17 mouse cellular contexts compared by ENCODE assay signal in genomic region chr7:117146809-117147208, GRCm38 (mm10).
DNase-seq lines count a peak whose midpoint lies in the region; ATAC-seq and TF ChIP-seq lines count a peak whose summit lies in the region.
"Had no signal": no experiment of that assay in that cellular context is flagged by ENCODE, and none has a peak within 500 bp of the region (broad histone marks: within the 10 kb centered on the region; RNA-seq: fewer than 3 reads in every experiment).

No protein-coding gene starts in this region.

- H3K9ac ChIP-seq in hindbrain, postnatal 0 days (replicated peaks; ENCODE audit: low read length): no peak overlapping the region
- H3K9ac ChIP-seq in hindbrain, embryonic 12.5 days: no peak overlapping the region
- no peak overlapping the region for H3K9ac ChIP-seq in embryonic facial prominence, embryonic 14.5 days (ENCODE audit: low read depth, low read length)
- H3K9ac ChIP-seq: liver, embryonic 12.5 days; lung, embryonic 15.5 days; midbrain, embryonic 15.5 days had no signal

- 64% methylated on average over 7 of the region's 7 CpGs for WGBS in hindbrain, postnatal 0 days
- 83% methylated on average over 7 of the region's 7 CpGs for WGBS in hindbrain, embryonic 12.5 days
- 50% methylated on average over 7 of the region's 7 CpGs for WGBS in embryonic facial prominence, embryonic 14.5 days

- no peaks in the 10 kb centered on the region for H3K27me3 ChIP-seq in hindbrain, postnatal 0 days (ENCODE audit: insufficient read depth, low read length)
- H3K27me3 ChIP-seq in hindbrain, embryonic 12.5 days: no peaks in the 10 kb centered on the region
- no peaks in the 10 kb centered on the region for H3K27me3 ChIP-seq in embryonic facial prominence, embryonic 14.5 days (replicated peaks; ENCODE audit: control insufficient read depth, insufficient read depth, low read length)
- H3K27me3 ChIP-seq: liver, embryonic 12.5 days; lung, embryonic 15.5 days; midbrain, embryonic 15.5 days had no signal

- no peak overlapping the region for H3K4me3 ChIP-seq in hindbrain, postnatal 0 days (ENCODE audit: low read length)
- no peak overlapping the region for H3K4me3 ChIP-seq in hindbrain, embryonic 12.5 days
- H3K4me3 ChIP-seq in embryonic facial prominence, embryonic 14.5 days (ENCODE audit: low read depth, low read length): no peak overlapping the region
- H3K4me3 ChIP-seq in left cerebral cortex, adult 2 months: no peak overlapping the region
- H3K4me3 ChIP-seq: erythroblast, embryonic 14.5 days; liver, embryonic 12.5 days; lung, embryonic 15.5 days; midbrain, embryonic 15.5 days had no signal

- DNase-seq in hindbrain, postnatal 0 days (ENCODE audit: low spot score): peak; percentile 35
- peak; percentile 55 for DNase-seq in embryonic facial prominence, embryonic 14.5 days (ENCODE audit: low spot score)
- DNase-seq in left cerebral cortex, adult 2 months (ENCODE audit: extremely low spot score in 1 of 2, low spot score in 2 of 2): peak in 1 of 2 experiments; percentile 13
- peak; percentile 24 for DNase-seq in right cerebral cortex, postnatal 4 days
- DNase-seq in layer of hippocampus, adult 9-10 months (ENCODE audit: low spot score): no peak
- no peak for DNase-seq in cerebellum, postnatal 25 days
- DNase-seq: adrenal gland, postnatal 10 days; cerebellum, adult 11-12 months; heart, adult 18-20 months; heart, postnatal 4 days; kidney, adult 18-20 months; kidney, postnatal 10 days had no signal

- ATAC-seq in hindbrain, postnatal 0 days: no peak
- ATAC-seq in hindbrain, embryonic 12.5 days (ENCODE audit: low FRiP score): no peak
- ATAC-seq in embryonic facial prominence, embryonic 14.5 days (ENCODE audit: low read depth): no peak
- ATAC-seq: liver, embryonic 12.5 days; midbrain, embryonic 15.5 days had no signal

- TF ChIP-seq CTCF in hindbrain, postnatal 0 days (IDR thresholded peaks at IDR 0.05; ENCODE audit: low read depth): no peak
- TF ChIP-seq CTCF in left cerebral cortex, adult 2 months (IDR thresholded peaks at IDR 0.05): no peak

- no peaks in the 10 kb centered on the region for H3K9me3 ChIP-seq in hindbrain, postnatal 0 days (ENCODE audit: low read length)
- no peaks in the 10 kb centered on the region for H3K9me3 ChIP-seq in hindbrain, embryonic 12.5 days (replicated peaks)
- H3K9me3 ChIP-seq in embryonic facial prominence, embryonic 14.5 days (ENCODE audit: control insufficient read depth, low read length): no peaks in the 10 kb centered on the region
- H3K9me3 ChIP-seq: liver, embryonic 12.5 days; lung, embryonic 15.5 days; midbrain, embryonic 15.5 days had no signal

- intact Hi-C loops in left cerebral cortex, adult 2 months (cut with DNase I): loop anchor here (2.0 kb wide), 1 partner anchor 38 kb away; no protein-coding TSS in a partner anchor

- H3K36me3 ChIP-seq in hindbrain, postnatal 0 days (ENCODE audit: insufficient read depth, low read length): no peaks in the 10 kb centered on the region
- H3K36me3 ChIP-seq in hindbrain, embryonic 12.5 days: no peaks in the 10 kb centered on the region
- H3K36me3 ChIP-seq in embryonic facial prominence, embryonic 14.5 days (ENCODE audit: control insufficient read depth, insufficient read depth, low read length): no peaks in the 10 kb centered on the region
- H3K36me3 ChIP-seq: liver, embryonic 12.5 days; lung, embryonic 15.5 days; midbrain, embryonic 15.5 days had no signal

- H3K4me2 ChIP-seq in hindbrain, postnatal 0 days (ENCODE audit: low read depth, low read length): no peak overlapping the region
- no peak overlapping the region for H3K4me2 ChIP-seq in hindbrain, embryonic 12.5 days (replicated peaks)
- no peak overlapping the region for H3K4me2 ChIP-seq in embryonic facial prominence, embryonic 14.5 days (ENCODE audit: low read depth, low read length)
- H3K4me2 ChIP-seq: liver, embryonic 12.5 days; lung, embryonic 15.5 days; midbrain, embryonic 15.5 days had no signal

- no peaks in the 10 kb centered on the region for H3K4me1 ChIP-seq in hindbrain, postnatal 0 days (ENCODE audit: insufficient read depth, low read length)
- H3K4me1 ChIP-seq in hindbrain, embryonic 12.5 days: no peaks in the 10 kb centered on the region
- no peaks in the 10 kb centered on the region for H3K4me1 ChIP-seq in embryonic facial prominence, embryonic 14.5 days (ENCODE audit: control insufficient read depth, insufficient read depth, low read length)
- H3K4me1 ChIP-seq: liver, embryonic 12.5 days; lung, embryonic 15.5 days; midbrain, embryonic 15.5 days had no signal

- no peak overlapping the region for H3K27ac ChIP-seq in hindbrain, postnatal 0 days
- H3K27ac ChIP-seq in hindbrain, embryonic 12.5 days: no peak overlapping the region
- H3K27ac ChIP-seq in embryonic facial prominence, embryonic 14.5 days (replicated peaks; ENCODE audit: low read depth, low read length): no peak overlapping the region; the same call in 1 of the 2 replicates
- peak overlapping the region; percentile 80 for H3K27ac ChIP-seq in left cerebral cortex, adult 2 months
- H3K27ac ChIP-seq: liver, embryonic 12.5 days; lung, embryonic 15.5 days; midbrain, embryonic 15.5 days had no signal

Comparison
In these comparisons a context has a peak if more than half of its experiments do, and no peak if none do; other contexts are left out.
1. DNase-seq: peak in hindbrain, postnatal 0 days (single experiment), embryonic facial prominence, embryonic 14.5 days (single experiment) and right cerebral cortex, postnatal 4 days (single experiment); none in layer of hippocampus, adult 9-10 months (single experiment) and cerebellum, postnatal 25 days (0 of 2).